Mouse (Mus musculus) limb, embryonic 14.5 days (tissue): ENCODE data around the gene Gdf1. TPM values are rescaled to one million over a fixed set of nuclear protein-coding genes. Genes with fewer than 3 reads are reported as not detected.

Source experiments
- ATAC-seq: fragments of 200-750 bp; cut with Nextera tagmentation; 2 replicates; pipeline ENCODE4 v1.8.0; 2017; ENCODE audit warnings: low read depth, moderate number of reproducible peaks, moderate TSS enrichment; ENCODE audit not compliant: low FRiP score
- DNase-seq: peaks from one replicate; pipeline ENCODE4 v3.0.0-alpha.2; 2015; ENCODE audit warnings: low spot score
- H3K27ac ChIP-seq: fragments of 300-500 bp; sonication (generic); replicated peaks from 2 replicates; pipeline ENCODE4 v1.5.1; 2014; ENCODE audit warnings: low read depth, mild to moderate bottlenecking, low read length, moderate library complexity, mixed read lengths
- H3K27me3 ChIP-seq: fragments of 300-500 bp; sonication (generic); 2 replicates; pipeline ENCODE4 v1.6.1; 2014; ENCODE audit warnings: low read length, mixed read lengths; ENCODE audit not compliant: control insufficient read depth, insufficient read depth
- H3K36me3 ChIP-seq: fragments of 300-500 bp; sonication (generic); 2 replicates; pipeline ENCODE4 v1.6.1; 2014; ENCODE audit warnings: mild to moderate bottlenecking, low read length, moderate library complexity, mixed read lengths; ENCODE audit not compliant: control insufficient read depth, insufficient read depth
- H3K4me1 ChIP-seq: fragments of 300-500 bp; sonication (generic); 2 replicates; pipeline ENCODE4 v1.6.1; 2014; ENCODE audit warnings: antibody characterized with exemption, low read length, mixed read lengths; ENCODE audit not compliant: control insufficient read depth, insufficient read depth
- H3K4me2 ChIP-seq: fragments of 300-500 bp; sonication (generic); replicated peaks from 2 replicates; pipeline ENCODE4 v1.6.1; 2014; ENCODE audit warnings: low read depth, mild to moderate bottlenecking, low read length, moderate library complexity; ENCODE audit not compliant: severe bottlenecking
- H3K4me3 ChIP-seq: fragments of 300-500 bp; sonication (generic); replicated peaks from 2 replicates; pipeline ENCODE4 v1.5.1; 2014; ENCODE audit warnings: low read length
- H3K9ac ChIP-seq: fragments of 300-500 bp; sonication (generic); 2 replicates; pipeline ENCODE4 v1.6.1; 2014; ENCODE audit warnings: mild to moderate bottlenecking, low read depth, low read length, moderate library complexity; ENCODE audit not compliant: severe bottlenecking
- H3K9me3 ChIP-seq: fragments of 300-500 bp; sonication (generic); 2 replicates; pipeline ENCODE4 v1.6.1; 2016; ENCODE audit warnings: low read length; ENCODE audit not compliant: control insufficient read depth
- POLR2A ChIP-seq: fragments of 200-500 bp; IDR thresholded peaks from 2 replicates; pipeline ENCODE4 v1.8.0; 2012; ENCODE audit warnings: inconsistent platforms, mild to moderate bottlenecking, moderate library complexity, borderline replicate concordance; ENCODE audit not compliant: insufficient read depth, insufficient read length; ENCODE audit errors: extremely low read depth
- WGBS: fragments of 180-500 bp; shearing (Covaris S2); extraction: QIAGEN DNeasy Blood & Tissue Kit; methylation state at CpG from one replicate; pipeline ENCODE4 v1.1.7; 2014; 5-methylcytosine and 5-hydroxymethylcytosine counted together
- polyA plus RNA-seq, 2 experiments: library from polyadenylated mRNA; depleted of rRNA in 1 of 2; stranded (reverse) in 1 of 2; unstranded in 1 of 2; fragments of >200 nt; fragmentation: Nextera tagmentation in 1 of 2; extraction: Ambion mirVana in 1 of 2; gene quantifications; 2 replicates each; pipeline versions ENCODE4 v1.2.1 to v1.2.3; 2012 to 2014

The Gdf1 gene
- polyA plus RNA-seq, 2 experiments, result 1.2 to 5.4 TPM

DNA sequence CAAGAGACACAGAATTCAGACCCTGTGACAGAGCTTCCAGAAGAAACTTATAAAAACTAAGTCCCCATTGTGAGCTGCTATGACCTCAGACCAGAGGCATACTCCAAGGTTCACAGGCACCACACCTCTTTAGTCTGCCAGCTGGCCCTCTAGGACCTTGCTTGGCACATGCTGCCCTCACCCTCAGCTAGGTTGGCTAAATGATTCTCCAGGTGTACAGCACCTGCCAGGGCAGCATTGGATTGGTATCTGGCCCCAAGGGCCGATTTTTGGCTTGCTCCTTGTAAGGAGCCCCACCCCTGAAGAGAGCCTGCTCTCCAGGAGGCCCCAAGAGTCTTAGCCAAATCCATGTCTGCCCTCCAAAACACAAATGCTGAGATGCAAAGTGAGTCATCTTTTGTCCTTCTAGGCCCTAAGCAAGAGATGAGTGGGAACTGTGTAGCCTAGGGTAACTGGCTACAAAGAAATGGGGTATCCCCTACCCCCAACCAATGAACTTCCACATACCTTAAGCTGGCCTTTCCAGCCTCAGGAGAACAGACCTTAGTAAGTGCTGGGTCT is 18.3 kb downstream of the Gdf1 start:
- no peak for TF ChIP-seq POLR2A

GRCm38 (mm10) chr8:70351035-70351999 is 21.7 kb downstream of the Gdf1 start:
- H3K4me3 ChIP-seq, result peak overlapping the region; percentile 99
- no peak for TF ChIP-seq POLR2A
- peak overlapping the region; percentile 95 for H3K4me2 ChIP-seq
- no peaks in the 10 kb centered on the region for H3K27me3 ChIP-seq
- H3K9me3 ChIP-seq, result no peaks in the 10 kb centered on the region
- no peak overlapping the region for H3K27ac ChIP-seq
- H3K36me3 ChIP-seq, result peaks cover 34% of the 10 kb centered on the region
- DNase-seq, result no peak
- ATAC-seq, result no peak
- H3K4me1 ChIP-seq, result peaks cover 28% of the 10 kb centered on the region
- peak overlapping the region; percentile 93 for H3K9ac ChIP-seq
- WGBS, result 39% methylated on average over 15 of the region's 15 CpGs

More for the DNA sequence above, 18.3 kb downstream of the Gdf1 start:
- no peak overlapping the region for H3K27ac ChIP-seq
- 78% methylated on average over 1 of the region's 1 CpGs for WGBS
- H3K4me2 ChIP-seq, result no peak overlapping the region
- no peaks in the 10 kb centered on the region for H3K27me3 ChIP-seq
- no peak overlapping the region for H3K4me3 ChIP-seq
- H3K9me3 ChIP-seq, result no peaks in the 10 kb centered on the region
- peaks cover 49% of the 10 kb centered on the region for H3K36me3 ChIP-seq
- H3K9ac ChIP-seq, result no peak overlapping the region
- DNase-seq (no peak), ATAC-seq (no peak)
- peaks cover 35% of the 10 kb centered on the region for H3K4me1 ChIP-seq

GRCm38 (mm10) chr8:70352000-70352384 is 22.4 kb downstream of the Gdf1 start:
- no peak for TF ChIP-seq POLR2A
- no peak overlapping the region for H3K27ac ChIP-seq
- peak overlapping the region; percentile 93 for H3K9ac ChIP-seq
- H3K4me2 ChIP-seq, result peak overlapping the region; percentile 95
- 24% methylated on average over 3 of the region's 3 CpGs for WGBS
- H3K9me3 ChIP-seq, result no peaks in the 10 kb centered on the region
- no peaks in the 10 kb centered on the region for H3K27me3 ChIP-seq
- ATAC-seq, result no peak
- DNase-seq, result no peak
- peaks cover 28% of the 10 kb centered on the region for H3K4me1 ChIP-seq
- H3K36me3 ChIP-seq, result peaks cover 27% of the 10 kb centered on the region
- peak overlapping the region; percentile 99 for H3K4me3 ChIP-seq

GRCm38 (mm10) chr8:70352657-70353151 is 23.1 kb downstream of the Gdf1 start:
- WGBS, result 0% methylated on average over 38 of the region's 64 CpGs
- ATAC-seq (peak; percentile 56), DNase-seq (no peak)
- no peaks in the 10 kb centered on the region for H3K27me3 ChIP-seq
- no peaks in the 10 kb centered on the region for H3K9me3 ChIP-seq
- peak overlapping the region; percentile 93 for H3K9ac ChIP-seq
- H3K4me3 ChIP-seq, result peak overlapping the region; percentile 99
- peaks cover 26% of the 10 kb centered on the region for H3K36me3 ChIP-seq
- H3K27ac ChIP-seq, result peak overlapping the region; percentile 83
- peak overlapping the region; percentile 95 for H3K4me2 ChIP-seq
- peaks cover 28% of the 10 kb centered on the region for H3K4me1 ChIP-seq
- TF ChIP-seq POLR2A, result no peak

GRCm38 (mm10) chr8:70353194-70353817 is 23.7 kb downstream of the Gdf1 start, which contains the start of gene Upf1:
Gene Upf1 (minus strand): TSS chr8:70353278.
- peak; percentile 82; the same call in 1 of the 2 replicates for TF ChIP-seq POLR2A
- Histone ChIP-seq H3K9ac (peak within 1 kb of the TSS; percentile 93), H3K4me2 (peak within 1 kb of the TSS; percentile 95), H3K9me3 (no peaks in the 10 kb centered on the region), H3K27ac (peak within 1 kb of the TSS; percentile 83), H3K4me1 (peaks cover 27% of the 10 kb centered on the region), H3K27me3 (no peaks in the 10 kb centered on the region), H3K36me3 (peaks cover 25% of the 10 kb centered on the region), H3K4me3 (peak within 1 kb of the TSS; percentile 99)
- peak; percentile 92 for ATAC-seq
- DNase-seq, result peak; percentile 97
- WGBS, result under 1% methylated on average over 40 of the region's 69 CpGs
